Mouse (Mus musculus) hindbrain, embryonic 10.5 days (tissue): ENCODE data around the gene Gpd1l. TPM values are rescaled to one million over a fixed set of nuclear protein-coding genes. Genes with fewer than 3 reads are reported as not detected.

Experiments used
- DNase-seq: peaks from one replicate; pipeline ENCODE4 v3.0.0-alpha.2; 2017; ENCODE audit warnings: low spot score
- H3K27ac ChIP-seq: fragments of 300-500 bp; sonication (generic); 2 replicates; pipeline ENCODE4 v1.5.1; 2016; ENCODE audit warnings: mild to moderate bottlenecking, moderate library complexity
- H3K27me3 ChIP-seq: fragments of 300-500 bp; sonication (generic); 2 replicates; pipeline ENCODE4 v1.6.1; 2016; ENCODE audit warnings: mild to moderate bottlenecking; ENCODE audit not compliant: poor library complexity, insufficient read depth, severe bottlenecking
- H3K36me3 ChIP-seq: fragments of 300-500 bp; sonication (generic); 2 replicates; pipeline ENCODE4 v1.6.1; 2016; ENCODE audit warnings: mild to moderate bottlenecking, moderate library complexity
- H3K4me1 ChIP-seq: fragments of 300-500 bp; sonication (generic); replicated peaks from 2 replicates; pipeline ENCODE4 v1.6.1; 2016; ENCODE audit warnings: mild to moderate bottlenecking
- H3K4me3 ChIP-seq: fragments of 300-500 bp; sonication (generic); 2 replicates; pipeline ENCODE4 v1.5.1; 2016; ENCODE audit warnings: mild to moderate bottlenecking, moderate library complexity
- H3K9me3 ChIP-seq: fragments of 300-500 bp; sonication (generic); 2 replicates; pipeline ENCODE4 v1.6.1; 2016; ENCODE audit warnings: mild to moderate bottlenecking, moderate library complexity
- WGBS: fragments of 180-500 bp; shearing (Covaris S2); methylation state at CpG from one replicate; pipeline ENCODE4 v1.1.7; 2016; 5-methylcytosine and 5-hydroxymethylcytosine counted together
- polyA plus RNA-seq: library from polyadenylated mRNA; unstranded; fragments of >200 nt; fragmentation: Nextera tagmentation; extraction: Ambion mirVana; gene quantifications from 2 replicates; pipeline ENCODE4 v1.2.1, GENCODE M21; 2016

Gpd1l gene
- polyA plus RNA-seq, 1 experiment from 2014 or later = 16.0 TPM

DNA sequence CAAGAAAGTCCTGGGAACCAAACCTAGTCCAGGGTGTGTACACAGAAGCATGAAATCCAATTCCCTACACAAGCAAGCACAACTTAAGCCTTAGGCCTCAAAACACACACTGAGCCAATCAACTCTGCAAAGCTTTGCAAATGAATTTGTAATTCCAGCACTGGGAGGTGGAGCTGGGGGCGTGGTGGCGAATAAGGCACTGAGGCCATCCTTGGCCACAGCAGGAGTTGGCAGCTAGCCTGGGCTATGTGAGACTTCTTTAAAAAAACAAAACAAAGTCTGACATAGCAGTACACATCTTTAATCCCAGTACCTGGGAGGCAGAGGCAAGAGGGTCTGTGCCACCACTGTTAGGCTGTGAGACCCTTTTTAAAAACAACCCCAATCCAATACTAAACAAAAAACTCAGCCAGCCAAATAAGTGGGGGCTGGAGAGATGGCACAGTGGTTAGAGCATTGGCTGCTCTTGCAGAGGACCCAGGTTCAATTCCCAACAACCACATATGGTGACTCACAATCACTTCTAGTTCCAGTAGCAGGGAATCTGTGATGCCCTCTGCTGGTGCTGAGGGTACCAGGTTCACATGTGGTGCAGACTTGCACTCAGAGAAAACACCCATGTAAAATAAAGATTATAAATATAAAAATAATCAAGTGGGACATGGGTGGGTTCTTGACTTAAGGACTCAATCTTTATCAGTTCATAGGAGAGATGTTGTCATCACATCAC lies 12.3 kb downstream of the Gpd1l start:
- Histone ChIP-seq H3K27me3 (no peaks in the 10 kb centered on the region), H3K27ac (no peak overlapping the region), H3K4me1 (peaks cover 19% of the 10 kb centered on the region), H3K9me3 (no peaks in the 10 kb centered on the region), H3K36me3 (peaks cover 14% of the 10 kb centered on the region), H3K4me3 (no peak overlapping the region)
- WGBS = 85% methylated on average over 2 of the region's 2 CpGs
- no peak for DNase-seq

DNA sequence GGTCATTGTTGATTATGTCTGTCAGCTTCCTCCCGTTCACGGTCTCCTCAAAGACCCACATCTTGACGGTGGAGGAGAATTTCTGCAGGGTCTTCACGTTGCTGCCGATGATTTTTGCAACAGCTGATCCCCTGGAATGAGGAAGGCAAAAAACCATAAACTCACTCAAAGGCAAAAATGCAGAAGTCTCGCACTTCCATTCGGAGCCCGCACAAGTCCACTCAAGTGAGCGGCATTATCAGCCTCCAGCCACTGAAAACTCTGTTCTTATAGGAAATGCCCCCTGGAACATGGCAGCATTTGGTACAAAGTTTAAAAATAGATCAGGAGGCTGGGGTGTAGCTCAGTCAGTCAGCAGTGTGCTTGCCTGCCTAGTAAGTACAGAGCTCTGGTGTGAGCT lies 13.2 kb downstream of the Gpd1l start:
- Histone ChIP-seq H3K27ac (no peak overlapping the region), H3K4me3 (no peak overlapping the region), H3K27me3 (no peaks in the 10 kb centered on the region), H3K4me1 (peaks cover 19% of the 10 kb centered on the region), H3K36me3 (peaks cover 18% of the 10 kb centered on the region), H3K9me3 (no peaks in the 10 kb centered on the region)
- DNase-seq = no peak
- WGBS = 94% methylated on average over 9 of the region's 9 CpGs

DNA sequence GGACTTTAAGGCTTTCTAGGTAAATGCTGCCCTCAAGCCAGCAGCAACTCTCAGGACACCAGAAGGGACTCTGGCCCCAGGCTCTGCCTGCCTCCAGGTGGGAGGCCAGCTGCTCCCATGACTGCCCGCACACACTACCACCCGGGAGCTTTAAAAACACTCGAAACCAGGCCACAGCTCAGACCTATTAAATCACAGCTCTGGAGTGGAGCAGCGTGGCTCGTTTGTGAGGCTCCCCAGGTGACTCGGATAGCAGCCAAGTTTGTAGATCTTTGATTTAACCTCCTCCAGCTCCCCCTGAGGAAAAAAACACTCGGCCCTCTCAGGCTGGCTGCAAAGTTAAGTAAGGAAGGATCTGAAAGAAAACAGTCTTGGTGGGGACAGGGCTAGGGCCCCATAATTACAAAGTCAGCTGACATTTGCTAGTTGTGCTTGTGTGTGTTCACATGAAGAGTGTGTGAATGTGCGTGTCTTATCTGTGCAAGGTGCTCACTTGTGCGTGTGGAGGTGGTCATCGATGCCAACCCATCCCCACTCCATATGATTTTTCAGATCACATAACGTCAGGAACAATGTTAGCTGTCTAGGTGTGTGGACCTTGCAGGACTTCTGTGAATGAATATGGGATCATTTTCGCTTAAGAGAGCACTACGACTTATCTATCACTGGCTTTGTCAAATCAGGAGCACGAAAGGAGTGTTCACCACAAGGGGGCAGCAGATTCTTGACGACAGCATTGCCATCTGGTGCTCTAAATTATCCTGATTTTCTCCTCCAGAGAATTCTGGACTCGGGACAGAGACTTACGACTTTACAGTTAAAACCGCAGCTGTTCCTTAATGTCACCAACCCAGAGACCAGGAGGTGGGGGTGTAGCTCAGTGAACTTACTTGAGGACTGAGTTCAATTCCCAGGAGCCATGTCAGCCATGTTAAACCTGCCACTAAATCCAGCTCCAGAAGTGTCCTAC lies 20.8 kb downstream of the Gpd1l start:
- WGBS = 64% methylated on average over 18 of the region's 18 CpGs
- DNase-seq = peak; percentile 73

DNA sequence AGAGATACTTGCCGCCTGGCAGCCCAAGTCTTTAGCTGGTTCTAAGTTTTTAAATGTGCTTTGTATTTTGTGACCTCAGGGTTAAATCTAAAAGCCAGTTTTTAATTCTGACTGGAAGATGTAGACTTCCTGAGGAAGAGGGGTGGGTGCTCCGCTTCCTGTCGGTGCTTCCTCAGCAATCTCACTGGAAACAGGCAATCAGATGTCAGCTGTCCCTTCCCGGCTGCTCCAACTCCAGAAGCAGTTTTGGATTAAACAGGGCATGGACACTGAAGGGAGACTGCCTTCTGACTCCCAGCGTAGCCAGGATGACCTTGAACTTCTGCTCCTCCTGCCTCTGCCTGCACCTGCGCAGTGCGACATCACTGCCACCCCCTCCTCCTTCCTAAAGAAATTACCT lies 26.3 kb downstream of the Gpd1l start:
- Histone ChIP-seq H3K36me3 (peaks cover 29% of the 10 kb centered on the region), H3K4me1 (no peaks in the 10 kb centered on the region), H3K9me3 (no peaks in the 10 kb centered on the region), H3K27ac (no peak overlapping the region), H3K4me3 (no peak overlapping the region), H3K27me3 (no peaks in the 10 kb centered on the region)
- no peak for DNase-seq
- 82% methylated on average over 7 of the region's 7 CpGs for WGBS

More for the DNA sequence above, 20.8 kb downstream of the Gpd1l start:
- Histone ChIP-seq H3K9me3 (no peaks in the 10 kb centered on the region), H3K36me3 (peaks cover 46% of the 10 kb centered on the region), H3K4me1 (0 out of 2 replicates have a peak, but pooled peaks cover 5% of the 10 kb centered on the region), H3K27ac (no peak overlapping the region), H3K27me3 (no peaks in the 10 kb centered on the region), H3K4me3 (no peak overlapping the region)

DNA sequence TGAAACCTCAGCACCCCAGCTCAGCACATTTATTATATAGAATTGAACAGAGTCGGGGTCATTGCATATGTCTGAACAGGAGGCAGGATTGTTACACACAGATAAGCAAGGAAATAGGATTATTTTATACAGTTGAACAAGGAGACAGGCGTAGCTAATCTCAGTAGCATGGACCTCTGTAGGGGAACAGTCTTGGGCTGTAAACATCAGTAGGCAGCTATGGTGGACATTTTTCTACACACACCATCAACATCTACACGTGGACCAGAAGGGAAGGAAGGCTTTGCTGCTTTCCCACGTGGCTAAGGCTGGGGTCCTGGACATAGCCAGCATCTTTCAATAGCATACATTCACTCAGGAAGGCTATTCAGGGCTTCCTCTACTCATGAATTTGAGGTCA lies 37.9 kb downstream of the Gpd1l start:
- 79% methylated on average over 4 of the region's 4 CpGs for WGBS
- no peak for DNase-seq
- H3K27me3 ChIP-seq = no peaks in the 10 kb centered on the region
- 0 out of 2 replicates have a peak, but pooled peaks cover 4% of the 10 kb centered on the region for H3K9me3 ChIP-seq
- no peaks in the 10 kb centered on the region for H3K36me3 ChIP-seq
- no peaks in the 10 kb centered on the region for H3K4me1 ChIP-seq
- H3K4me3 ChIP-seq = no peak overlapping the region
- H3K27ac ChIP-seq = no peak overlapping the region

DNA sequence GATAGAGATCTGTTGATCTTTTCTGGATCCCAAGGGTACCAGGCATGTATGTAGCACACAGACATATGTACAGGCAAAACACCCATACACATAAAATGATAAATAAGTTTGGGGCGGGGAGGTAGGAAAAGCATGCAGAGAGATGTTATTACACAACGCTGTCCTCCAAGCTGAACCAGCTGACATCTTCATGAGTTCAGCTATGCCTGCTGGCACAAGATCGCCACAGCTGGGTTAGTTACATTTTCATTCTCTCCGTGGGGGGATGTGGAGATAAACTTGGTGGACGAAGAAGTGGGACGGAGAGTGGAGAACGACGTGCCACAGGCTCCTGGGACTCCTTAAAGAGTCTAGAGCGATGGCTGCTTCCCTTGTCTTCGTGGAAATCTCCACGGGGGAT lies 40.8 kb downstream of the Gpd1l start:
- H3K4me1 ChIP-seq = no peaks in the 10 kb centered on the region
- WGBS = 87% methylated on average over 11 of the region's 11 CpGs
- H3K27ac ChIP-seq = no peak overlapping the region
- H3K36me3 ChIP-seq = no peaks in the 10 kb centered on the region
- H3K27me3 ChIP-seq = no peaks in the 10 kb centered on the region
- no peak overlapping the region for H3K4me3 ChIP-seq
- DNase-seq = no peak
- 0 out of 2 replicates have a peak, but pooled peaks cover 4% of the 10 kb centered on the region for H3K9me3 ChIP-seq

DNA sequence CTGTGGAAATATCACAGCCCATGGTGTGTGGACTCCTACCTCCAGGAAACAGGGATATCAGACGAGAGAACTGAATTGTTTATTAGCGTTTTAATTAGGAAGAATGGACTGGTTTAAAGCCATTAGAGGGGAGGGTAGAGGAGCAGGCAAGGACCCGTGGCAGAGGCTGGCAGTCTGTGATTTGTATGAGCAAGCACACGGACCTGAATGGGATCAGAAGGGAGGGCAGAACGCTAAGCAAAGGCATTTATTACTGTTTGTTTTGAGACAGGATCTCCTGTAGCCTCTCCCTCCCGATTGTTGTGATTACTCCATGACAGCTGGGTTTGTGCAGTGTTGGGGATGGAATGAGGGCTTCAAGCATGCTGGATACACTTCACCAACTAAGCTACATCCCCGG lies 43.4 kb downstream of the Gpd1l start:
- Histone ChIP-seq H3K27me3 (no peaks in the 10 kb centered on the region), H3K9me3 (0 out of 2 replicates have a peak, but pooled peaks cover 4% of the 10 kb centered on the region), H3K27ac (no peak overlapping the region), H3K4me1 (no peaks in the 10 kb centered on the region), H3K36me3 (no peaks in the 10 kb centered on the region), H3K4me3 (no peak overlapping the region)
- WGBS = 60% methylated on average over 7 of the region's 7 CpGs
- no peak for DNase-seq

DNA sequence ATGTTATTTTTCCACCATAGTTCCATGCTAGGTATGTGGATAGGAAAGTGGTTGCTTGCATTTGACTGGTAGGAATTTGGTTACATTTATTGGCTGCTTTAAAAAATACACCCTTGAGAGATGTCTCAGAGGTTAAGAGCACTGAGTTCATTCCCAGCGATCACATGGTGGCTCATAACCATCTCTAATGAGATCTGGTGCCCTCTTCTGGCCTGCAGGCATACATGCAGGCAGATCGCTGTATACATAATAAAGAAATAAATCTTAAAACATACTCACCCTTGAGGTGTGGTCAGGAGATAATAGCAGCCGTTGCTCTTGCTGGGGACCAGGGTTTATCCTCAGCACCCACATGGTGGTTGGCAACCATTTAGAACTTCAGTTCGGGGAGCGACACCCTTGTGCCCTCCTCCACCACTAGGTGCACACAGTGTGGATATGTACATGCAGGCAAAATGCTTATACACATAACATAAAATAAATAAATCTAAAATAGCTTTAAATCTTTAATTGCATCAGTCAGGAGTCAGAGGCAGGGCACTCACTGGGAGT lies 44.9 kb downstream of the Gpd1l start:
- H3K9me3 ChIP-seq = no peaks in the 10 kb centered on the region
- no peaks in the 10 kb centered on the region for H3K4me1 ChIP-seq
- H3K36me3 ChIP-seq = no peaks in the 10 kb centered on the region
- 87% methylated on average over 5 of the region's 5 CpGs for WGBS
- H3K27me3 ChIP-seq = no peaks in the 10 kb centered on the region
- H3K27ac ChIP-seq = no peak overlapping the region
- H3K4me3 ChIP-seq = no peak overlapping the region
- DNase-seq = no peak

DNA sequence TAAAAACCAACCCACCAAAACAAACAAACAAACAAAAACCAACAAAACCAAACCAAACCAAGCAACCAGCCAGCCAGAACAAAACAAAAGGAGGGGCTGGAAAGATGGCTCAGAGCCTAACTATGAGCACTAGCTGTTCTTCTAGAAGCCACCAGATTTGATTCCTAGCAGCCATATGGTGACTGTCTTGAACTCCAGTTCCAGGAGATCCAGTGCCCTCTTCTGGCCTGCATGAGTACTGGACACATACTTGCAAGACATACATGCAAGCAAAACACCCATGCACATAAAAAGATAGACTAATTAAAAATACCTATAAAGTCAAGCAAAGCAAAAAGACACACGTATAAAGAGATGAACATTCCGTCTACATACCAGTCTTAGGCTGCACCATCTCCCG lies 46.1 kb downstream of the Gpd1l start:
- H3K36me3 ChIP-seq = no peaks in the 10 kb centered on the region
- H3K4me3 ChIP-seq = no peak overlapping the region
- no peak overlapping the region for H3K27ac ChIP-seq
- no peaks in the 10 kb centered on the region for H3K27me3 ChIP-seq
- DNase-seq = peak; percentile 40
- H3K4me1 ChIP-seq = no peaks in the 10 kb centered on the region
- 88% methylated on average over 3 of the region's 3 CpGs for WGBS
- no peaks in the 10 kb centered on the region for H3K9me3 ChIP-seq

DNA sequence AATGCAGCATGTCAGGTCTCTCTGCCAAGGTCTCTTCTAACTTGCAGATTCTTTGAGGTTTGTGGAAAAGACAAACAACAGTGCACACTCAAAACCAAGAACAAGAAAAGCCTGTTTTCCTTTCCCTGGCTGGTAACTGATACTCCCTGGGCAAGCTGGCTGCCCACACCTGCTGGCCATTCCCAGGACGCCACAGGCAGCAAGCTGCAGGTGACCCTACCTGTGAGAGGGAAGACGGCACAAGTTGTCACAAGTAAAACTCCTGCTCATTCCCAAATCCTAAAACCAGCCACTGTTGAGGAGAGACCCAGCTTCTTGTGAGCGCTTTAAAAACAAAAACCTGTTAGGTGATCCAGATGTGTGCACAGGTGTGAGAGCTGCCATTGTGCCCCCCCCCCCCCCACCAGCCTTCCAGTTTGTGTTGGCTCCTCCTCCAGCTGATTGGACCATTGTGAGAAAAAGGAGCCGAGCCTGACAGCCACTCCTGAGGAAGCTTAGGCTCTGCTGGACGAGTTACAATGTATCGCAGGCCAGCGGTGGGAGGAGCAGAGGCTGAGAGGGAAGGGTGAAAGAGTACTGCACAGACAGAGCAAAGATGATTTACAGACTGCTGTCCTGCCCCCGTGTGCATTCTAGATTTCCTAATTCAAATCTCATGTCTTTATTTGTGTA lies 47.7 kb downstream of the Gpd1l start:
- H3K4me1 ChIP-seq = no peaks in the 10 kb centered on the region
- no peaks in the 10 kb centered on the region for H3K27me3 ChIP-seq
- no peak overlapping the region for H3K27ac ChIP-seq
- H3K9me3 ChIP-seq = no peaks in the 10 kb centered on the region
- no peak overlapping the region for H3K4me3 ChIP-seq
- no peaks in the 10 kb centered on the region for H3K36me3 ChIP-seq
- WGBS = 36% methylated on average over 8 of the region's 8 CpGs
- peak; percentile 11 for DNase-seq

DNA sequence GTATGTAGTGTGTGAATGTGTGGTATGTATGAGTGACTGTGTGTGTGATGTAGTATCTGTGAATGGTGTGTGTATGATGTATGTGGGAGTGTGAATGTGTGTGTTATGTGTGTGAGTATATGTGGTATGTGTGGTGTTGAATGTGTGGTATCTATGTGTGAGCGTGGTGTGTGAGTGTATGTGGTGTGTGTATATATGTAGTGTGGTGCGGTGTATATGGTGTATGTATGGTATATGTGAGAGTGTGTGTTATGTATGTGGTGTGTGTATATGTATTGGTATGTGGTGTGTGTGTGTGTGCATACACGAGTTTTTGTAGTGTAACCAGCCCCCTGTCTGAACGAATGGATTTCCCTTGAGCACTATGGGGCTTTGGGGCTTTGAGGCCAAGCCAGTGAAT lies 48.2 kb downstream of the Gpd1l start:
- 87% methylated on average over 4 of the region's 4 CpGs for WGBS
- H3K27me3 ChIP-seq = no peaks in the 10 kb centered on the region
- H3K9me3 ChIP-seq = no peaks in the 10 kb centered on the region
- no peak overlapping the region for H3K27ac ChIP-seq
- no peak overlapping the region for H3K4me3 ChIP-seq
- DNase-seq = no peak
- H3K36me3 ChIP-seq = no peaks in the 10 kb centered on the region
- H3K4me1 ChIP-seq = no peaks in the 10 kb centered on the region

DNA sequence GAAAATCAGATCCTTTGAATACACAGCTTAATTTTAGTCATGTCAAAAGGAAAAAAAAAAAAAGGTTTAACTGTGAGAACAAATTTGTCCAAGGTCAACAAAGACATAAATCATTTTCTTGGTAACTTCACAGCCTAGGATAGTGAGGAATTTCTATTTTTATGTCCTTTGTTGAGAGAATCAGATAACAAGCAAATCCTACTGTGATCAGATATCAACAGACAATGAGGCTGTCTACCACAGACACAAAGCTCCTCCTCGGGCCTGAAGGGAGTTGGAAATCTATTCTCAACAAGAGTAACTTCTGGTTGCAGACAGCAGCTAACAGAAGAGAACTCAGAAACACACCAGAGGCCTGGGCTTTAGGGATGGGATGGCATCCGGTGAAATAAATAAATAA lies 51.8 kb downstream of the Gpd1l start:
- no peaks in the 10 kb centered on the region for H3K4me1 ChIP-seq
- H3K4me3 ChIP-seq = no peak overlapping the region
- H3K27ac ChIP-seq = no peak overlapping the region
- H3K9me3 ChIP-seq = no peaks in the 10 kb centered on the region
- H3K36me3 ChIP-seq = no peaks in the 10 kb centered on the region
- no peak for DNase-seq
- no peaks in the 10 kb centered on the region for H3K27me3 ChIP-seq
- 81% methylated on average over 2 of the region's 2 CpGs for WGBS
